Mouse (Mus musculus): ENCODE results near the gene Lrrc66.

DNA sequence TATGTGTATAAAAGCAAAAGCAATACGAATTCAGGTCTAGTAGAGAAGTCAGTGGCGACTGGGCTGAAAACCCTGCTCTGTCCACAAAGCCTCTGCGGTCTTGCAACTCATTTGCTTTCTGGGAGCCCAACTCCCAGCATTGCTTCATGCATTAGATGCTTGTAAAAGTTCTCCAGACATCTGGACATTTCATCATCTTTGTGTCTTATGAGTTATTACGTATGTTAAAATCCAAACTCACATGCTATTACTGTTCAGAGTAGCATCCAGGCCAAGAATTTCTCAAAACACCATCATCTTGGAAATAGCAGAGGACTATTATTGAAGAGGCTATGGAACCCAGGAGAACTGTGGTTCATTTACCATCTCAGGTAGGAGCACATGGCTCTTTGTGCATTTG is 21.3 kb downstream of the Lrrc66 start:
- TF ChIP-seq RCOR1 (conservative IDR thresholded peaks at IDR 0.05; ENCODE audit: low read depth, low read length) (no peak), E2F4 (IDR thresholded peaks at IDR 0.05; ENCODE audit: insufficient replicate concordance, low read depth, low read length) (no peak)

Measured in CH12.LX (cell line).